Mouse (Mus musculus): ENCODE data around the gene Mogat1. TPM values are rescaled to one million over a fixed set of nuclear protein-coding genes. Genes with fewer than 3 reads are reported as not detected.

Mogat1 gene
- polyA plus RNA-seq, 1 experiment from 2014 or later = not detected

GRCm38 (mm10) chr1:78512756-78513155 is 2.0 kb downstream of the Mogat1 start:
- no peak overlapping the region for H3K9ac ChIP-seq
- WGBS = 82% methylated on average over 8 of the region's 8 CpGs

GRCm38 (mm10) chr1:78518907-78519306 is 8.1 kb downstream of the Mogat1 start:
- no peaks in the 10 kb centered on the region for H3K27me3 ChIP-seq

More at GRCm38 (mm10) chr1:78512756-78513155, 2.0 kb downstream of the Mogat1 start:
- peaks cover 10% of the 10 kb centered on the region; the same call in 1 of the 2 replicates for H3K27me3 ChIP-seq
- no peak for ATAC-seq (ENCODE audit: low FRiP score, low read depth)
- no peaks in the 10 kb centered on the region for H3K36me3 ChIP-seq
- H3K9me3 ChIP-seq = no peaks in the 10 kb centered on the region
- H3K4me1 ChIP-seq = 0 out of 2 replicates have a peak, but pooled peaks cover 4% of the 10 kb centered on the region
- H3K4me2 ChIP-seq (replicated peaks) = no peak overlapping the region
- H3K27ac ChIP-seq = no peak overlapping the region
- H3K4me3 ChIP-seq = no peak overlapping the region

GRCm38 (mm10) chr1:78525189-78525886 is 14.5 kb downstream of the Mogat1 start:
- no peaks in the 10 kb centered on the region for H3K36me3 ChIP-seq
- no peaks in the 10 kb centered on the region for H3K27me3 ChIP-seq
- no peak overlapping the region for H3K4me3 ChIP-seq
- H3K9me3 ChIP-seq = 0 out of 2 replicates have a peak, but pooled peaks cover 4% of the 10 kb centered on the region
- ATAC-seq (ENCODE audit: low FRiP score, low read depth) = no peak
- H3K27ac ChIP-seq = no peak overlapping the region
- H3K9ac ChIP-seq = no peak overlapping the region
- no peaks in the 10 kb centered on the region for H3K4me1 ChIP-seq
- H3K4me2 ChIP-seq (replicated peaks) = no peak overlapping the region
- WGBS = 47% methylated on average over 23 of the region's 23 CpGs

More at GRCm38 (mm10) chr1:78518907-78519306, 8.1 kb downstream of the Mogat1 start:
- no peak overlapping the region for H3K9ac ChIP-seq
- ATAC-seq (ENCODE audit: low FRiP score, low read depth) = no peak
- no peak overlapping the region for H3K4me2 ChIP-seq (replicated peaks)
- 92% methylated on average over 7 of the region's 7 CpGs for WGBS
- no peaks in the 10 kb centered on the region for H3K4me1 ChIP-seq
- H3K27ac ChIP-seq = no peak overlapping the region
- H3K36me3 ChIP-seq = no peaks in the 10 kb centered on the region
- no peak overlapping the region for H3K4me3 ChIP-seq
- H3K9me3 ChIP-seq = 0 out of 2 replicates have a peak, but pooled peaks cover 4% of the 10 kb centered on the region

- H3K4me3 ChIP-seq = no peak overlapping the region
- no peaks in the 10 kb centered on the region for H3K27me3 ChIP-seq
- 93% methylated on average over 3 of the region's 3 CpGs for WGBS
- no peak for ATAC-seq (ENCODE audit: low FRiP score, low read depth)
- H3K4me2 ChIP-seq (replicated peaks) = no peak overlapping the region
- no peaks in the 10 kb centered on the region for H3K36me3 ChIP-seq
- H3K9ac ChIP-seq = no peak overlapping the region
- no peaks in the 10 kb centered on the region for H3K9me3 ChIP-seq
- no peaks in the 10 kb centered on the region for H3K4me1 ChIP-seq
- H3K27ac ChIP-seq = no peak overlapping the region
Observed at GRCm38 (mm10) chr1:78528356-78528755, 17.6 kb downstream of the Mogat1 start.

GRCm38 (mm10) chr1:78529011-78529410 is 18.2 kb downstream of the Mogat1 start:
- 88% methylated on average over 8 of the region's 8 CpGs for WGBS
- no peak for ATAC-seq (ENCODE audit: low FRiP score, low read depth)

GRCm38 (mm10) chr1:78530500-78531215 is 19.9 kb downstream of the Mogat1 start:
- Histone ChIP-seq H3K27me3 (no peaks in the 10 kb centered on the region), H3K9me3 (no peaks in the 10 kb centered on the region), H3K27ac (no peak overlapping the region), H3K4me2 (replicated peaks) (no peak overlapping the region), H3K4me1 (no peaks in the 10 kb centered on the region), H3K4me3 (no peak overlapping the region), H3K9ac (no peak overlapping the region), H3K36me3 (no peaks in the 10 kb centered on the region)
- no peak for ATAC-seq (ENCODE audit: low FRiP score, low read depth)
- 59% methylated on average over 7 of the region's 7 CpGs for WGBS

More at GRCm38 (mm10) chr1:78529011-78529410, 18.2 kb downstream of the Mogat1 start:
- no peaks in the 10 kb centered on the region for H3K27me3 ChIP-seq
- H3K9ac ChIP-seq = no peak overlapping the region
- no peaks in the 10 kb centered on the region for H3K9me3 ChIP-seq
- no peaks in the 10 kb centered on the region for H3K36me3 ChIP-seq
- H3K4me3 ChIP-seq = no peak overlapping the region
- H3K4me2 ChIP-seq (replicated peaks) = no peak overlapping the region
- H3K4me1 ChIP-seq = no peaks in the 10 kb centered on the region
- H3K27ac ChIP-seq = no peak overlapping the region

GRCm38 (mm10) chr1:78532184-78532800 is 21.5 kb downstream of the Mogat1 start:
- peak; percentile 64; the same call in 1 of the 2 replicates for ATAC-seq (ENCODE audit: low FRiP score, low read depth)
- 81% methylated on average over 15 of the region's 15 CpGs for WGBS

GRCm38 (mm10) chr1:78534428-78535150 is 23.8 kb downstream of the Mogat1 start:
- no peaks in the 10 kb centered on the region for H3K27me3 ChIP-seq
- H3K9ac ChIP-seq = no peak overlapping the region
- no peaks in the 10 kb centered on the region for H3K9me3 ChIP-seq
- no peak overlapping the region for H3K4me2 ChIP-seq (replicated peaks)
- ATAC-seq (ENCODE audit: low FRiP score, low read depth) = no peak
- H3K36me3 ChIP-seq = no peaks in the 10 kb centered on the region
- H3K27ac ChIP-seq = no peak overlapping the region
- 87% methylated on average over 9 of the region's 9 CpGs for WGBS
- H3K4me3 ChIP-seq = no peak overlapping the region
- H3K4me1 ChIP-seq = peaks cover 18% of the 10 kb centered on the region

More at GRCm38 (mm10) chr1:78532184-78532800, 21.5 kb downstream of the Mogat1 start:
- Histone ChIP-seq H3K27ac (no peak overlapping the region), H3K4me2 (replicated peaks) (no peak overlapping the region), H3K4me3 (no peak overlapping the region), H3K9me3 (no peaks in the 10 kb centered on the region), H3K36me3 (no peaks in the 10 kb centered on the region), H3K4me1 (no peaks in the 10 kb centered on the region), H3K27me3 (no peaks in the 10 kb centered on the region), H3K9ac (no peak overlapping the region)

GRCm38 (mm10) chr1:78536310-78537164 is 25.7 kb downstream of the Mogat1 start:
- H3K9me3 ChIP-seq = no peaks in the 10 kb centered on the region
- H3K27ac ChIP-seq = no peak overlapping the region
- no peaks in the 10 kb centered on the region for H3K36me3 ChIP-seq
- peak overlapping the region; percentile 60 for H3K4me2 ChIP-seq (replicated peaks)
- H3K4me3 ChIP-seq = no peak overlapping the region
- WGBS = 31% methylated on average over 19 of the region's 19 CpGs
- H3K27me3 ChIP-seq = no peaks in the 10 kb centered on the region
- peaks cover 24% of the 10 kb centered on the region for H3K4me1 ChIP-seq
- H3K9ac ChIP-seq = no peak overlapping the region
- ATAC-seq (ENCODE audit: low FRiP score, low read depth) = no peak; the same call in 1 of the 2 replicates

GRCm38 (mm10) chr1:78537494-78538010 is 26.8 kb downstream of the Mogat1 start:
- Histone ChIP-seq H3K27me3 (no peaks in the 10 kb centered on the region), H3K4me3 (peak overlapping the region; percentile 27), H3K36me3 (no peaks in the 10 kb centered on the region), H3K4me1 (peaks cover 24% of the 10 kb centered on the region), H3K4me2 (replicated peaks) (peak overlapping the region; percentile 60), H3K9ac (0 out of 2 replicates have a peak overlapping the region, but pooled peaks have one; percentile 48), H3K9me3 (no peaks in the 10 kb centered on the region), H3K27ac (no peak overlapping the region)
- ATAC-seq (ENCODE audit: low FRiP score, low read depth) = peak; percentile 72
- 32% methylated on average over 16 of the region's 16 CpGs for WGBS

GRCm38 (mm10) chr1:78538396-78538795 is 27.6 kb downstream of the Mogat1 start:
- no peaks in the 10 kb centered on the region for H3K27me3 ChIP-seq
- H3K36me3 ChIP-seq = no peaks in the 10 kb centered on the region
- no peak for ATAC-seq (ENCODE audit: low FRiP score, low read depth)
- 61% methylated on average over 5 of the region's 5 CpGs for WGBS
- H3K4me1 ChIP-seq = peaks cover 24% of the 10 kb centered on the region
- H3K4me2 ChIP-seq (replicated peaks) = peak overlapping the region; percentile 60; the same call in 1 of the 2 replicates
- no peak overlapping the region for H3K27ac ChIP-seq
- H3K9me3 ChIP-seq = no peaks in the 10 kb centered on the region
- H3K9ac ChIP-seq = no peak overlapping the region
- H3K4me3 ChIP-seq = no peak overlapping the region

Data from limb, embryonic 13.5 days (tissue).